Mouse (Mus musculus) small intestine, adult 2 months (tissue): ENCODE data around the gene Spata17.

Source experiments
- CTCF ChIP-seq: fragments of 200-500 bp; IDR thresholded peaks from 2 replicates; pipeline ENCODE4 v1.5.1; 2012; ENCODE audit warnings: low read depth, mild to moderate bottlenecking, control low read depth, inconsistent platforms, low read length, moderate library complexity, mixed read lengths; ENCODE audit not compliant: insufficient replicate concordance, insufficient read length; ENCODE audit errors: extremely low read depth
- POLR2A ChIP-seq: fragments of 200-500 bp; IDR thresholded peaks from 2 replicates; pipeline ENCODE4 v1.6.1; 2012; ENCODE audit warnings: low read depth, mild to moderate bottlenecking, control low read depth, inconsistent platforms, low read length, moderate library complexity

- TF ChIP-seq CTCF (no peak), POLR2A (no peak)
Measured at GRCm38 (mm10) chr1:187102130-187102529, 113.1 kb downstream of the Spata17 start.
